Mouse (Mus musculus) megakaryocyte progenitor cell, adult 5-6 weeks (primary cell): ENCODE measurements around the gene Zfp414. TPM values are rescaled to one million over a fixed set of nuclear protein-coding genes. Genes with fewer than 3 reads are reported as not detected.
A peak's percentile ranks its signal among the peaks of the same experiment; 100 is the strongest.
"Not testable (repeated sequence)": the region's sequence is repeated elsewhere in the genome, so short reads cannot be mapped to it uniquely, and the experiment has no call there.

Source experiments
- ATAC-seq: replicated peaks from 2 replicates; pipeline ENCODE4 v1.8.0; 2016; ENCODE audit warnings: mild to moderate bottlenecking, moderate TSS enrichment, inconsistent platforms; ENCODE audit not compliant: poor library complexity
- total RNA-seq, 2 experiments: library from RNA; stranded (forward) in 1 of 2; stranded (reverse) in 1 of 2; fragments of 157-497, 149-512 nt in 1 of 2; fragments of 200-1000 nt in 1 of 2; gene quantifications; 2 replicates each; pipeline versions ENCODE4 v1.2.3 to v1.2.4; 2015 to 2017

Gene Zfp414
- 41.4 and 48.9 TPM in 2 replicates for total RNA-seq (2015)
- total RNA-seq (2017) = 15.0 and 25.0 TPM in 2 replicates

GRCm38 (mm10) chr17:33628621-33629486 is at the start of gene Zfp414:
TSS of gene Zfp414 (plus strand) at chr17:33629090.
- peak; percentile 97 for ATAC-seq

- ATAC-seq = no peak
Measured at GRCm38 (mm10) chr17:33584061-33584460, 44.8 kb upstream of the Zfp414 start.

GRCm38 (mm10) chr17:33586011-33586410 is 42.9 kb upstream of the Zfp414 start:
- no peak for ATAC-seq

GRCm38 (mm10) chr17:33597271-33597670 is 31.6 kb upstream of the Zfp414 start:
- no peak for ATAC-seq

- ATAC-seq = no peak
Measured at GRCm38 (mm10) chr17:33598506-33598905, 30.4 kb upstream of the Zfp414 start.

GRCm38 (mm10) chr17:33599836-33600475 is 28.9 kb upstream of the Zfp414 start:
- ATAC-seq = no peak

- ATAC-seq = no peak
Measured at GRCm38 (mm10) chr17:33600831-33601230, 28.1 kb upstream of the Zfp414 start.

- no peak for ATAC-seq
Measured at GRCm38 (mm10) chr17:33601947-33602346, 26.9 kb upstream of the Zfp414 start.

- ATAC-seq = peak; percentile 42; the same call in 1 of the 2 replicates
Measured at GRCm38 (mm10) chr17:33607273-33607672, 21.6 kb upstream of the Zfp414 start.

GRCm38 (mm10) chr17:33610548-33610947 is 18.3 kb upstream of the Zfp414 start:
- peak; percentile 78 for ATAC-seq

GRCm38 (mm10) chr17:33613726-33614125 is 15.2 kb upstream of the Zfp414 start:
- ATAC-seq = not testable (repeated sequence)

GRCm38 (mm10) chr17:33627281-33627680 is 1.6 kb upstream of the Zfp414 start:
- ATAC-seq = no peak

- no peak; the same call in 1 of the 2 replicates for ATAC-seq
Measured at GRCm38 (mm10) chr17:33629487-33630125, 716 bp downstream of the Zfp414 start.

GRCm38 (mm10) chr17:33630171-33630895 is 1.4 kb downstream of the Zfp414 start:
- no peak for ATAC-seq

- no peak for ATAC-seq
Measured at GRCm38 (mm10) chr17:33631236-33631635, 2.3 kb downstream of the Zfp414 start.

GRCm38 (mm10) chr17:33631796-33632195 is 2.9 kb downstream of the Zfp414 start:
- no peak for ATAC-seq

- no peak for ATAC-seq
Measured at GRCm38 (mm10) chr17:33637038-33637437, 8.1 kb downstream of the Zfp414 start.

GRCm38 (mm10) chr17:33637516-33638276 is 8.8 kb downstream of the Zfp414 start, which contains the start of gene Pram1:
TSS of gene Pram1 (plus strand) at chr17:33638056.
- ATAC-seq = peak; percentile 53

GRCm38 (mm10) chr17:33639743-33640142 is 10.9 kb downstream of the Zfp414 start:
- ATAC-seq = peak; percentile 69

- ATAC-seq = no peak
Measured at GRCm38 (mm10) chr17:33644068-33644467, 15.2 kb downstream of the Zfp414 start.
